Mouse (Mus musculus) thymus, adult 2 months (tissue): ENCODE measurements at regions not wholly inside any gene's neighbourhood (a gene's known extent, or its start where the extent isn't known, plus 50 kb on each side); places are given as distances from the start of the nearest gene placed in this dataset.

Experiments
- DNase-seq: peaks from one replicate; pipeline ENCODE4 v3.0.0; 2021
- H3K27ac ChIP-seq: fragments of 200-500 bp; 2 replicates; pipeline ENCODE4 v1.5.1; 2012; ENCODE audit warnings: low read length, control low read depth; ENCODE audit not compliant: control insufficient read depth, insufficient read depth
- H3K27me3 ChIP-seq: fragments of 200-500 bp; 2 replicates; pipeline ENCODE4 v1.6.1; 2012; ENCODE audit warnings: mild to moderate bottlenecking, low read length, moderate library complexity, mixed read lengths; ENCODE audit not compliant: control insufficient read depth, insufficient read depth
- H3K36me3 ChIP-seq: fragments of 200-500 bp; 2 replicates; pipeline ENCODE4 v1.6.1; 2012; ENCODE audit warnings: mild to moderate bottlenecking, low read length, moderate library complexity; ENCODE audit not compliant: control insufficient read depth, insufficient read depth
- H3K4me1 ChIP-seq: fragments of 200-500 bp; replicated peaks from 2 replicates; pipeline ENCODE4 v1.6.1; 2012; ENCODE audit warnings: low read length; ENCODE audit not compliant: control insufficient read depth, insufficient read depth
- H3K4me3 ChIP-seq: fragments of 200-500 bp; 2 replicates; pipeline ENCODE4 v1.5.1; 2012; ENCODE audit warnings: mild to moderate bottlenecking, low read length, control low read depth, moderate library complexity; ENCODE audit not compliant: control insufficient read depth, insufficient read depth
- CTCF ChIP-seq: fragments of 200-500 bp; IDR thresholded peaks from 2 replicates; pipeline ENCODE4 v1.5.1; 2012; ENCODE audit warnings: mild to moderate bottlenecking, control low read depth, low read length, moderate library complexity, borderline replicate concordance; ENCODE audit not compliant: control insufficient read depth, poor library complexity, insufficient read depth; ENCODE audit errors: extremely low read depth
- POLR2A ChIP-seq: fragments of 200-500 bp; IDR thresholded peaks from 2 replicates; pipeline ENCODE4 v1.6.1; 2012; ENCODE audit warnings: mild to moderate bottlenecking, low read length, control low read depth, moderate library complexity; ENCODE audit not compliant: control insufficient read depth, poor library complexity, insufficient read depth; ENCODE audit errors: extremely low read depth
- WGBS: fragments of 180-500 bp; shearing (Covaris S2); methylation state at CpG from one replicate; pipeline ENCODE4 v1.1.7; 2018; 5-methylcytosine and 5-hydroxymethylcytosine counted together

DNA sequence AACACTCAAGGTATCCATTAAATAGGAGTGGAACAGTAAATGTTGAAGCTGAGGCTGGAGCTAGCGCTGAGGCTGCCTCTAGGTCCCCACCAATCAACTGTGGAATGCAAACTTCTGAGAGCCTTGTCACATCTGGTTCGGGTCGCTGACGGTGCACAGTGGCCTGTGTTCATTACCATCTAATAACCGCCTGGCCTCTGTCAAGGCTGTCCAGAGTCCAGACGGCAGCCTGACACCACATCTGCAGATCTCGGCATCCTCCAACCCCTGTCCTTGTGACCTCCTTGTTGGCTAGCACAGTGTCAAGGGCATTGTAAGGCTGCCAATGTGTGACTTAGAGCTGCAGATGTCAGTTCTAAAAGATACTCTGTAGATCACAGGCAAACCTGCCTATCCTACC is 455.7 kb downstream of the Ate1 start:
- H3K27me3 ChIP-seq: no peaks in the 10 kb centered on the region
- no peak overlapping the region for H3K4me3 ChIP-seq
- DNase-seq: no peak
- no peaks in the 10 kb centered on the region for H3K36me3 ChIP-seq
- no peak overlapping the region for H3K27ac ChIP-seq
- 77% methylated on average over 7 of the region's 7 CpGs for WGBS
- TF ChIP-seq CTCF: no peak
- no peaks in the 10 kb centered on the region for H3K4me1 ChIP-seq

DNA sequence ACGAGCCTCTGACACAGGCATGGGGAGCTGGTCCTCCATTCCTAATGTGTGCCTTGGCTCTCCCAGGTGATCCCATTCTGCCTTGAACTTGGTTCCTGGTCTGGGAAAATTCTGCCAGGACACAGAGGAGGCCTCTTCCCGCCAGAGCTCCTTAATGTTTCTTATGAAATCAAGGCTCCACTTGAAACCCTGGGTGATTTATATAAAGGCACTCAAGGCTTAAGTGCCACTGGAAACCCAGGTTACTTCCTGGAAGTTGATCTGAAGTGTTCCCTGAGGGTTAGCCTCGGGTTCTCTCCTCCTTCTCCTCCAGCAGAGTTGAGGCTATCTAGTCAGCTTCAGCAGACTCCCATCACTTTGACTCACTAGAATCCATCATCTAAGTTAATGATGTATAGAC is 451.9 kb downstream of the Ate1 start:
- Histone ChIP-seq H3K27me3 (no peaks in the 10 kb centered on the region), H3K27ac (no peak overlapping the region), H3K4me1 (no peaks in the 10 kb centered on the region), H3K4me3 (no peak overlapping the region), H3K36me3 (no peaks in the 10 kb centered on the region)
- TF ChIP-seq CTCF (no peak), POLR2A (no peak)
- 74% methylated on average over 3 of the region's 3 CpGs for WGBS
- DNase-seq: no peak

DNA sequence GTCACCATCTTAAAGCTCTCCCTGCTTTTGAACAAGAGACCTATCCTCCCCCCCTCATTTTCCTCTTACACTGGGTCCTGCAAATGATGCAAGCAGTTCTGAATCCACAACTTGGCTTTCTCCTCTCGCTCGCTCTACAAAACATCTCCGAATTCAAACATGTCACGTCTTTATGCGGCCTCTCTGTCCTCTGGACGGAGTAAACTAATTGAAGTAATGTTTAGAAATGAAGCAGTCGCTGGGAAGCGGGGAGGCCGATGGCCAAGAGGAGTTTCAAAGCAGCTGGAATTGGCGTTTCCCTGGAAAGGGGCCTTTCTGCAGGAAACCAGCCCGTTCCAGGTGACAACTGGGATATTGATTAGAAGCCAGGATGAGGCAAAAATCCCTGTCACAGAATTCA is 446.8 kb downstream of the Ate1 start:
- Histone ChIP-seq H3K4me3 (no peak overlapping the region), H3K27me3 (no peaks in the 10 kb centered on the region), H3K4me1 (no peaks in the 10 kb centered on the region), H3K36me3 (no peaks in the 10 kb centered on the region), H3K27ac (no peak overlapping the region)
- TF ChIP-seq CTCF: no peak
- TF ChIP-seq POLR2A: no peak
- no peak for DNase-seq
- 77% methylated on average over 11 of the region's 11 CpGs for WGBS

DNA sequence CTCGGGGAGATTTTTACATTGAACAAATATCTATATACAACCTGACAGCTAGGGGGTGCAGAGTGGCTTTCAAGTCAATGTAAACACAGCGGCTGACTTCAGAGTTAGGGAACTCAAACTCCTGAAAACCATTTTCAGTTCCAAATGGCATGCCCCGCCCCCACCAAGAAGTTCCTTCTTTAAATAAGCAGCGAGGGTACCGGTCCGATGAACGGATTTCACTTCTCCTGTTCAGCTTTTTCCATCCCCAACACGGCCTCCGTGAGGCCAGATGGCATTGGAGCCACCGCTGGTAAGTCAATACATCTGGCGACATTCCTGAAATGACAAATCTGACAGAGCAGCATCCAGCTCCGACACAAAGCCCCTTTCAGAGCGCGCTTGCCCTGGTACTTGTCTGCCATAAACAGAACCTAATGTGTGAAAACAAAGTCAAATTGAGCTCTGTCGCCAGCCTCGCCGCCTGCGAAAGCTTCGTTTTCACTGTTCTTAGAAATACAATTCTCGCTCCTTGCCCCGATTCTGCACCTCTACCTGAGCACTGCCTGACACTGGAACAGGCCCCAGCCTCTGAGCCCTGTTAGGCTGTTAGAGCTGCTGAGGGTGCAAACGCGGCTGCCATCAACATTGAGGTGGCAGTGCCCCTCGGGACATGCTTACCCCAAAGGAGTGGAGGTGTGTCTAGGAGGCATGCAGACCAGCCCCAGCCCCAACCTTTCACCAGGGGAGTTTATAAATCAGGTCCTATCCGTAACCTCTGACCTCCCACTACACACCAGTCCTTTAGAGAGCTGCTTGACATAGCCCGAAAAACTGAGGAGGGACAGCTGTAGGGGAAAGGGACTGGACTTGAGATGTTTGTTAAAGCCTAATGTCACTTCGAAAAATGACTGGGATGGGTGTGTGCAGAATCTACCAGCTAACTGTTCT is 446.0 kb downstream of the Ate1 start:
- no peak for DNase-seq

DNA sequence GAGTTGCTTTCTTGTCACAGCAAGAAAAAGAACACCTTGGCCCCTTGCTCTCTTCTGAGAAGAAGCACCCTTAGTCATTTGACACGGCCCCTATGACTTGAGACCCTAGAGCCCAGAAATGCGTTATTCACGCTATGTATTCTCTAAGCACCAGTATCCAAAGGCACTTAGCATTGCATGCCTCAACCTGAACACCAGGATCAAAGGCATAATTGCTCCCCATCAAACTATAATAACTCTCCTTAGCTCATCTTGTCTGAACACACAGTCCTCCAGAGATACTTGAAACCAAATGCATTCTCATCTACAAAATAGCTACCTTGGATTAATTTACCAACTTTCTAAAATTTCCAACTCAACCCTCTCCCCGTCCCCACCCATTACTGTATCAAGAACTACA is 437.5 kb downstream of the Ate1 start:
- no peak overlapping the region for H3K27ac ChIP-seq
- TF ChIP-seq POLR2A (no peak), CTCF (no peak)
- no peak overlapping the region for H3K4me3 ChIP-seq
- DNase-seq: no peak
- no peaks in the 10 kb centered on the region for H3K4me1 ChIP-seq
- H3K36me3 ChIP-seq: no peaks in the 10 kb centered on the region
- WGBS: 93% methylated on average over 4 of the region's 4 CpGs
- no peaks in the 10 kb centered on the region for H3K27me3 ChIP-seq

More for the DNA sequence above, 446.0 kb downstream of the Ate1 start:
- H3K4me3 ChIP-seq: no peak overlapping the region
- TF ChIP-seq POLR2A (no peak), CTCF (no peak)
- WGBS: 40% methylated on average over 27 of the region's 27 CpGs
- H3K4me1 ChIP-seq: no peaks in the 10 kb centered on the region
- no peaks in the 10 kb centered on the region for H3K36me3 ChIP-seq
- no peaks in the 10 kb centered on the region for H3K27me3 ChIP-seq
- no peak overlapping the region for H3K27ac ChIP-seq

DNA sequence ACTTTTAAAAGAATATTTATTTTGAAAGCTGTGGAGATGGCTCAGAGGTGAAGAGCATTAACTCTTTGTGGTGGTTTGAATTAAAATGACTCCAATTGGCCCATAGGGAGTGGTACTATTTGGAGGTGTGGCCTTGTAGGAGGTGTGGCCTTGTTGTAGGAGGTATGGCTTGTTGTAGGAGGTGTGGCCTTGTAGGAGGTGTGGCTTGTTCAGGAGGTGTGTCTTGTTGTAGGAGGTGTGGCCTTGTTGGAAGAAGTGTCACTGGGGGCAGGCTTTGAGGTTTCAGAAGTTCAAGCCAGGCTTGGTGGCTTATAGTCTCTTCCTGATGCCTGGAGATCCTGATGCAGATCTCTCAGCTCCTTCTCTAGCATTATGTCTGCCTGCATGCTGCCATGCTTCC is 434.5 kb downstream of the Ate1 start:
- TF ChIP-seq POLR2A: no peak
- TF ChIP-seq CTCF: no peak
- Histone ChIP-seq H3K27me3 (no peaks in the 10 kb centered on the region), H3K27ac (no peak overlapping the region), H3K4me3 (no peak overlapping the region), H3K36me3 (no peaks in the 10 kb centered on the region), H3K4me1 (no peaks in the 10 kb centered on the region)
- DNase-seq: no peak
